Mouse (Mus musculus) myocyte (in vitro differentiated cells): ENCODE results near the gene Bckdha.

ENCODE experiments used
- CEBPB ChIP-seq: IDR thresholded peaks from 2 replicates; pipeline ENCODE4 v1.6.1; 2011; ENCODE audit warnings: mild to moderate bottlenecking, moderate library complexity; ENCODE audit not compliant: poor library complexity, insufficient read depth, severe bottlenecking
- E2F4 ChIP-seq: IDR thresholded peaks from one replicate; pipeline ENCODE4 v1.6.1; 2011; ENCODE audit warnings: mild to moderate bottlenecking, control low read depth, moderate library complexity; ENCODE audit not compliant: insufficient read depth
- MAX ChIP-seq: IDR thresholded peaks from one replicate; pipeline ENCODE4 v1.6.1; 2011; ENCODE audit warnings: low read depth, mild to moderate bottlenecking, control low read depth
- MYOD1 ChIP-seq, 3 experiments: IDR thresholded peaks; one replicate each; pipeline ENCODE4 v1.6.1; 2011; ENCODE audit warnings: control low read depth in 2 of 3, low read depth in 2 of 3, mild to moderate bottlenecking in 2 of 3, moderate library complexity in 1 of 3; ENCODE audit not compliant: insufficient read length in 2 of 3, control insufficient read depth in 1 of 3
- MYOG ChIP-seq, 3 experiments: IDR thresholded peaks; one replicate each; pipeline ENCODE4 v1.6.1; 2011; ENCODE audit warnings: control low read depth in 2 of 3, low read depth in 2 of 3, mild to moderate bottlenecking in 2 of 3; ENCODE audit not compliant: insufficient read length in 2 of 3, control insufficient read depth in 1 of 3, insufficient read depth in 1 of 3
- POLR2A ChIP-seq: IDR thresholded peaks from one replicate; pipeline ENCODE4 v1.6.1; 2011; ENCODE audit warnings: low read depth, mild to moderate bottlenecking, control low read depth, moderate library complexity; ENCODE audit not compliant: insufficient read length
- POLR2AphosphoS2 ChIP-seq: IDR thresholded peaks from one replicate; pipeline ENCODE4 v1.6.1; 2011; ENCODE audit warnings: low read depth, control low read depth; ENCODE audit not compliant: insufficient read length
- REST ChIP-seq: IDR thresholded peaks from one replicate; pipeline ENCODE4 v1.6.1; 2011; ENCODE audit warnings: mild to moderate bottlenecking, control low read depth, moderate library complexity; ENCODE audit not compliant: insufficient read depth, insufficient read length
- SRF ChIP-seq: IDR thresholded peaks from one replicate; pipeline ENCODE4 v1.6.1; 2011; ENCODE audit warnings: low read depth; ENCODE audit not compliant: control insufficient read depth, insufficient read length
- TCF12 ChIP-seq: IDR thresholded peaks from one replicate; pipeline ENCODE4 v1.6.1; 2011; ENCODE audit warnings: mild to moderate bottlenecking, control low read depth; ENCODE audit not compliant: poor library complexity, insufficient read depth, severe bottlenecking
- TCF3 ChIP-seq: IDR thresholded peaks from one replicate; pipeline ENCODE4 v1.6.1; 2011; ENCODE audit warnings: low read depth, control low read depth; ENCODE audit not compliant: insufficient read length
- USF1 ChIP-seq: IDR thresholded peaks from one replicate; pipeline ENCODE4 v1.6.1; 2011; ENCODE audit warnings: low read depth, mild to moderate bottlenecking, control low read depth, moderate library complexity

DNA sequence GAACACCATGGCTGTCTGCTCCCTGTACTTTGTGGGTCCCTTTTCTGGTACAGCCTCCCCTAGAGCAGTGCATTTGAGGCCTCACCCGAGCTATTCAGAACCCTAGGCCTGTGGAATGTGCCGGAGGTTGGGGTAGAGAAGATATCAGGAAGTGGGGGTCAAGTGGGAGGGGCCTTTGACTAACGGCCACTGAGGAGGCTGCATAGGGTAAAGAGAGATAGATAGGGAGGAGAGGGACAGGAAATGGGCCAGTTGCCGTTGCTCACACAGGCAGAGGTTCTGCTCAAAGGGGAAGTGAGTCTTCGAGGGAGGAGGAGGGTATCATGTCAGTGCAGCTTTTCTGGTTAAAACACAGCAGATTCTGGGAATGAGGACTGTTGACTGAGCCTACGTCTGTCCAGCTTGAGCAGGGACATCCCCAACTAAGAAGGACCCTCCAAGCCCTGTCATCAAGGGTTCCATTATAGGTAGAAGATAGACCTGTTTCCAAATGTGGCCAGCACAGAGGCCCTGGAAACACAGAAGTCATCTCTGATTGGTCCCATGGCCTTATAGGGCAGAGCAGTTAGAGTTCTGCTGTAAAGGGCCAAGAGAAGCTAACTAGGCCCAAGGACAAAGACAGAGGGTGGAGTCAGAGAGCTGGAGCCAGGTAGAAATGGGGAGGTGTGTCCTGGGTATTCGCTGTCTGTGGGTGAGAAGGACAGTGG, 24.8 kb upstream of the Bckdha start:
- no peak for TF ChIP-seq POLR2A
- no peak for TF ChIP-seq MAX
- no peak for TF ChIP-seq SRF
- TF ChIP-seq MYOD1 (IDR thresholded peaks at IDR 0.05; ENCODE audit: control insufficient read depth in 1 of 3, insufficient read length in 2 of 3, low read depth in 2 of 3), result no peak
- no peak for TF ChIP-seq CEBPB
- TF ChIP-seq POLR2AphosphoS2, result no peak
- TF ChIP-seq TCF12, result no peak
- no peak for TF ChIP-seq USF1
- no peak for TF ChIP-seq E2F4
- TF ChIP-seq TCF3, result no peak
- TF ChIP-seq MYOG (IDR thresholded peaks at IDR 0.05; ENCODE audit: control insufficient read depth in 1 of 3, insufficient read depth in 1 of 3, insufficient read length in 2 of 3, low read depth in 2 of 3), result no peak
- no peak for TF ChIP-seq REST
